17 mouse cellular contexts compared by ENCODE assay signal in the genomic region with DNA sequence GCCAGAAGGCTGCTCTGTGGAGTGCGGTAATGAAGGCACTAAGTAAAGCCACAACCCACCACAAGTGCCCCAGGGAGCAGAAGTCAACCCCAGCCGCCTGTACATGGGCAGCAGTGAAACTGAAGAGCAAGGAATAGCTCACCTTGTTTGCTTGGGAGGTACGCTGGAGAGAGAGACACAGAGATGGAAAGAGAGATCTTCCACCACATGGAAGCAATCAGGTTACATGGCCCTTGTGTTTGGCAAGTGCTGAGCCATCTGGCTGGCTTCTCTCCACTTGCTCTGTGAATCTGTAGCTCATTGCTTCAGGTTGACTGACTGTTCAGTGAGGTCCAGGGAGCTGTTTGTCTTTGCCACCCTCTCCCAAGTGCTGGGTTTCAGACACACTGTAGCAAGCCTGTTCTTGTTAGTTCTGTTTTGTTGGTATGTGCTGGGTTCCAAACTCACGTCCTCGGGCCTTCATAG. TPM values are rescaled to one million over a fixed set of nuclear protein-coding genes. Genes with fewer than 3 reads are reported as not detected.
DNase-seq lines count a peak whose midpoint lies in the region; ATAC-seq and TF ChIP-seq lines count a peak whose summit lies in the region.
"Had no signal": no experiment of that assay in that cellular context is flagged by ENCODE, and none has a peak within 500 bp of the region (broad histone marks: within the 10 kb centered on the region; RNA-seq: fewer than 3 reads in every experiment).

No protein-coding gene starts in this region.

- TF ChIP-seq CTCF in MEL (IDR thresholded peaks at IDR 0.05 in 2 of 3, conservative IDR thresholded peaks at IDR 0.05 in 1 of 3; ENCODE audit: control insufficient read depth in 1 of 3, insufficient read depth in 1 of 3, low read depth in 2 of 3, low read length in 3 of 3, poor library complexity in 1 of 3, severe bottlenecking in 1 of 3) = no peak
- TF ChIP-seq CTCF in intestine, postnatal 0 days (IDR thresholded peaks at IDR 0.05; ENCODE audit: low read depth) = no peak
- no peak for TF ChIP-seq CTCF in lung, adult 2 months (IDR thresholded peaks at IDR 0.05; ENCODE audit: insufficient read depth, low read length)

- no peak for ATAC-seq in heart, embryonic 12.5 days (ENCODE audit: insufficient number of reproducible peaks, low FRiP score)
- ATAC-seq in intestine, postnatal 0 days = no peak
- ATAC-seq: midbrain, embryonic 15.5 days; Patski had no signal

- no peak for TF ChIP-seq POLR2A in MEL (IDR thresholded peaks at IDR 0.05; ENCODE audit: control insufficient read depth in 1 of 2, insufficient read depth in 1 of 2, low read depth in 1 of 2, low read length in 2 of 2, poor library complexity in 1 of 2)
- no peak for TF ChIP-seq POLR2A in lung, adult 2 months (IDR thresholded peaks at IDR 0.05; ENCODE audit: borderline replicate concordance, extremely low read depth, low read depth, low read length)

- no peak for TF ChIP-seq EP300 in MEL (IDR thresholded peaks at IDR 0.05; ENCODE audit: low read depth in 1 of 2, low read length in 2 of 2)

- no peaks in the 10 kb centered on the region for H3K36me3 ChIP-seq in heart, embryonic 10.5 days
- H3K36me3 ChIP-seq in heart, embryonic 12.5 days = no peaks in the 10 kb centered on the region
- H3K36me3 ChIP-seq in MEL (ENCODE audit: control insufficient read depth in 1 of 2, insufficient read depth in 2 of 2, low read length in 2 of 2) = peaks cover 0 to 22% of the 10 kb centered on the region in 2 experiments; a peak in 3 of 4 replicates
- H3K36me3 ChIP-seq in intestine, postnatal 0 days (ENCODE audit: control insufficient read depth, insufficient read depth) = peaks cover 22% of the 10 kb centered on the region
- peaks cover 4% of the 10 kb centered on the region for H3K36me3 ChIP-seq in forebrain, embryonic 10.5 days (replicated peaks)
- H3K36me3 ChIP-seq: midbrain, embryonic 15.5 days; neural tube, embryonic 13.5 days had no signal

- WGBS in heart, embryonic 10.5 days = 77% methylated on average over 5 of the region's 5 CpGs
- 77% methylated on average over 5 of the region's 5 CpGs for WGBS in heart, embryonic 12.5 days
- 52% methylated on average over 5 of the region's 5 CpGs for WGBS in intestine, postnatal 0 days
- WGBS in lung, adult 2 months = 76% methylated on average over 5 of the region's 5 CpGs
- WGBS in forebrain, embryonic 10.5 days = 86% methylated on average over 5 of the region's 5 CpGs

- no peak for DNase-seq in heart, embryonic 10.5 days (ENCODE audit: low spot score)
- no peak for DNase-seq in MEL (ENCODE audit: low read depth, low spot score)
- peak; percentile 83 for DNase-seq in cerebellum, adult 9-10 months
- DNase-seq in frontal cortex, postnatal 10 days (ENCODE audit: low spot score in 2 of 2) = no peak
- DNase-seq in lung, adult 2 months = no peak
- DNase-seq in forebrain, embryonic 10.5 days (ENCODE audit: extremely low spot score, low spot score) = no peak
- DNase-seq: adrenal gland, adult 2 months; gastrocnemius, postnatal 25 days; heart, postnatal 14 days; right cerebral cortex, adult 18-20 months; thymus, postnatal 4 days had no signal

- peaks cover 84% of the 10 kb centered on the region for H3K27me3 ChIP-seq in heart, embryonic 10.5 days (ENCODE audit: insufficient read depth, poor library complexity, severe bottlenecking)
- peaks cover 63% of the 10 kb centered on the region for H3K27me3 ChIP-seq in heart, embryonic 12.5 days (replicated peaks)
- no peaks in the 10 kb centered on the region for H3K27me3 ChIP-seq in MEL (ENCODE audit: control insufficient read depth in 1 of 2, insufficient read depth in 2 of 2, low read length in 2 of 2)
- H3K27me3 ChIP-seq in intestine, postnatal 0 days (replicated peaks; ENCODE audit: control insufficient read depth, insufficient read depth, low read length) = no peaks in the 10 kb centered on the region
- H3K27me3 ChIP-seq in forebrain, embryonic 10.5 days (ENCODE audit: poor library complexity, severe bottlenecking) = peaks cover 71% of the 10 kb centered on the region
- H3K27me3 ChIP-seq: Patski had no signal

- H3K27ac ChIP-seq in heart, embryonic 10.5 days = peak overlapping the region; percentile 59
- H3K27ac ChIP-seq in heart, embryonic 12.5 days (ENCODE audit: poor library complexity, severe bottlenecking) = no peak overlapping the region
- H3K27ac ChIP-seq in MEL (ENCODE audit: control insufficient read depth, low read depth, low read length) = 0 out of 2 replicates have a peak overlapping the region, but pooled peaks have one; percentile 4
- peak overlapping the region; percentile 82 for H3K27ac ChIP-seq in intestine, postnatal 0 days (ENCODE audit: low read depth, low read length)
- no peak overlapping the region for H3K27ac ChIP-seq in forebrain, embryonic 10.5 days
- H3K27ac ChIP-seq: midbrain, embryonic 15.5 days; neural tube, embryonic 13.5 days had no signal

- peaks cover 36% of the 10 kb centered on the region for H3K4me1 ChIP-seq in heart, embryonic 10.5 days
- H3K4me1 ChIP-seq in heart, embryonic 12.5 days (replicated peaks) = peaks cover 15% of the 10 kb centered on the region
- H3K4me1 ChIP-seq in MEL (ENCODE audit: control insufficient read depth in 1 of 2, insufficient read depth in 2 of 2, low read length in 2 of 2) = peaks cover 14 to 25% of the 10 kb centered on the region in 2 experiments
- no peaks in the 10 kb centered on the region; the same call in 1 of the 2 replicates for H3K4me1 ChIP-seq in intestine, postnatal 0 days (replicated peaks; ENCODE audit: control insufficient read depth, insufficient read depth, low read length)
- peaks cover 4% of the 10 kb centered on the region for H3K4me1 ChIP-seq in lung, adult 2 months (ENCODE audit: control insufficient read depth, insufficient read depth, low read length)
- H3K4me1 ChIP-seq in forebrain, embryonic 10.5 days = peaks cover 31% of the 10 kb centered on the region

- no peak overlapping the region for H3K9ac ChIP-seq in heart, embryonic 12.5 days
- H3K9ac ChIP-seq in MEL (ENCODE audit: control insufficient read depth, low read depth, low read length, poor library complexity, severe bottlenecking) = no peak overlapping the region
- peak overlapping the region; percentile 26; the same call in 1 of the 2 replicates for H3K9ac ChIP-seq in intestine, postnatal 0 days (ENCODE audit: low read depth, low read length)
- H3K9ac ChIP-seq: midbrain, embryonic 15.5 days; neural tube, embryonic 13.5 days had no signal

- H3K79me2 ChIP-seq in MEL (ENCODE audit: control insufficient read depth, insufficient read depth, low read length, poor library complexity) = peaks cover 2% of the 10 kb centered on the region; the same call in 1 of the 2 replicates

- H3K4me3 ChIP-seq in heart, embryonic 10.5 days = no peak overlapping the region
- no peak overlapping the region for H3K4me3 ChIP-seq in heart, embryonic 12.5 days
- no peak overlapping the region for H3K4me3 ChIP-seq in MEL (ENCODE audit: control insufficient read depth in 1 of 2, insufficient read depth in 1 of 2, low read depth in 2 of 2, low read length in 2 of 2)
- H3K4me3 ChIP-seq in intestine, postnatal 0 days (ENCODE audit: low read depth, low read length) = no peak overlapping the region
- H3K4me3 ChIP-seq in lung, adult 2 months (replicated peaks; ENCODE audit: extremely low read depth, low read depth, low read length) = no peak overlapping the region
- no peak overlapping the region for H3K4me3 ChIP-seq in forebrain, embryonic 10.5 days
- H3K4me3 ChIP-seq: midbrain, embryonic 15.5 days; neural tube, embryonic 13.5 days had no signal

- H3K9me3 ChIP-seq in heart, embryonic 10.5 days = no peaks in the 10 kb centered on the region
- no peaks in the 10 kb centered on the region for H3K9me3 ChIP-seq in heart, embryonic 12.5 days (replicated peaks)
- no peaks in the 10 kb centered on the region for H3K9me3 ChIP-seq in MEL (replicated peaks; ENCODE audit: insufficient read depth, low read length)
- H3K9me3 ChIP-seq in intestine, postnatal 0 days (ENCODE audit: control insufficient read depth) = no peaks in the 10 kb centered on the region
- no peaks in the 10 kb centered on the region for H3K9me3 ChIP-seq in forebrain, embryonic 10.5 days
- H3K9me3 ChIP-seq: midbrain, embryonic 15.5 days; neural tube, embryonic 13.5 days had no signal

- no peak overlapping the region for H3K4me2 ChIP-seq in heart, embryonic 12.5 days
- H3K4me2 ChIP-seq in intestine, postnatal 0 days (replicated peaks; ENCODE audit: low read depth) = peak overlapping the region; percentile 81
- H3K4me2 ChIP-seq: midbrain, embryonic 15.5 days; neural tube, embryonic 13.5 days had no signal

- TF ChIP-seq RAD21 in MEL (IDR thresholded peaks at IDR 0.05; ENCODE audit: low read depth, low read length) = no peak

RNA-seq across cellular contexts. Expression of gene Reep6, which starts 2.8 kb away (rescaled TPM):
- polyA plus RNA-seq in heart, embryonic 10.5 days (2016; fragmentation: Nextera tagmentation; extraction: Ambion mirVana) = 7.1 and 18.3 TPM in 2 replicates
- 3.1 and 3.7 TPM in 2 replicates for polyA plus RNA-seq in heart, embryonic 12.5 days (2016; fragmentation: Nextera tagmentation; extraction: Ambion mirVana)
- 3.1 and 3.2 TPM in 2 replicates for total RNA-seq in MEL (2012; rRNA removed)
- 10 to 100 TPM in 1 of 2 experiments, not detected in 1; 27.9 TPM for polyA plus RNA-seq in MEL (2012; ENCODE audit: insufficient read depth in 1 of 2, insufficient read length in 2 of 2, low read depth in 1 of 2, low replicate concordance in 2 of 2, missing spikeins in 1 of 2)
- polyA plus RNA-seq in intestine, postnatal 0 days (2015; fragmentation: Nextera tagmentation; extraction: Ambion mirVana) = 261 and 282 TPM in 2 replicates
- polyA plus RNA-seq in lung, adult 2 months (2012; rRNA removed) = 23.7 and 26.8 TPM in 2 replicates
- 7.7 and 9.1 TPM in 2 replicates for polyA plus RNA-seq in forebrain, embryonic 10.5 days (2016; fragmentation: Nextera tagmentation; extraction: Ambion mirVana)

RNA-seq across cellular contexts. Expression of gene Pcsk4, which starts 3.3 kb away (rescaled TPM):
- polyA plus RNA-seq in heart, embryonic 10.5 days (2016; fragmentation: Nextera tagmentation; extraction: Ambion mirVana) = 1.6 and 4.0 TPM in 2 replicates
- 1.0 and 1.5 TPM in 2 replicates for polyA plus RNA-seq in heart, embryonic 12.5 days (2016; fragmentation: Nextera tagmentation; extraction: Ambion mirVana)
- total RNA-seq in MEL (2012; rRNA removed) = 6.1 and 6.5 TPM in 2 replicates
- 10 to 100 TPM in 1 of 2 experiments, not detected in 1; 23.1 TPM for polyA plus RNA-seq in MEL (2012; ENCODE audit: insufficient read depth in 1 of 2, insufficient read length in 2 of 2, low read depth in 1 of 2, low replicate concordance in 2 of 2, missing spikeins in 1 of 2)
- polyA plus RNA-seq in intestine, postnatal 0 days (2015; fragmentation: Nextera tagmentation; extraction: Ambion mirVana) = 13.1 and 18.8 TPM in 2 replicates
- polyA plus RNA-seq in lung, adult 2 months (2012; rRNA removed) = 9.8 and 10.4 TPM in 2 replicates
- polyA plus RNA-seq in forebrain, embryonic 10.5 days (2016; fragmentation: Nextera tagmentation; extraction: Ambion mirVana) = 5.7 and 6.7 TPM in 2 replicates

RNA-seq across cellular contexts. Expression of gene 2310011J03Rik, which starts 12.2 kb away (rescaled TPM):
- polyA plus RNA-seq in heart, embryonic 10.5 days (2016; fragmentation: Nextera tagmentation; extraction: Ambion mirVana) = 41.3 and 46.8 TPM in 2 replicates
- polyA plus RNA-seq in heart, embryonic 12.5 days (2016; fragmentation: Nextera tagmentation; extraction: Ambion mirVana) = 32.7 and 32.8 TPM in 2 replicates
- 68.9 and 81.5 TPM in 2 replicates for total RNA-seq in MEL (2012; rRNA removed)
- polyA plus RNA-seq in MEL (2012; ENCODE audit: insufficient read depth in 1 of 2, insufficient read length in 2 of 2, low read depth in 1 of 2, low replicate concordance in 2 of 2, missing spikeins in 1 of 2) = 10 to 100 TPM in 1 of 2 experiments, not detected in 1; 65.7 TPM
- 85.2 and 87.6 TPM in 2 replicates for polyA plus RNA-seq in intestine, postnatal 0 days (2015; fragmentation: Nextera tagmentation; extraction: Ambion mirVana)
- polyA plus RNA-seq in lung, adult 2 months (2012; rRNA removed) = 58.4 and 62.4 TPM in 2 replicates
- 56.4 and 60.2 TPM in 2 replicates for polyA plus RNA-seq in forebrain, embryonic 10.5 days (2016; fragmentation: Nextera tagmentation; extraction: Ambion mirVana)

RNA-seq across cellular contexts. Expression of gene Adamtsl5, which starts 15.7 kb away (rescaled TPM):
- polyA plus RNA-seq in heart, embryonic 10.5 days (2016; fragmentation: Nextera tagmentation; extraction: Ambion mirVana) = 1.3 and 1.9 TPM in 2 replicates
- polyA plus RNA-seq in heart, embryonic 12.5 days (2016; fragmentation: Nextera tagmentation; extraction: Ambion mirVana) = 5.3 and 6.7 TPM in 2 replicates
- 2.4 and 3.9 TPM in 2 replicates for total RNA-seq in MEL (2012; rRNA removed)
- polyA plus RNA-seq in MEL (2012; ENCODE audit: insufficient read depth in 1 of 2, insufficient read length in 2 of 2, low read depth in 1 of 2, low replicate concordance in 2 of 2, missing spikeins in 1 of 2) = 10 to 100 TPM in 1 of 2 experiments, not detected in 1; 16.5 TPM
- polyA plus RNA-seq in intestine, postnatal 0 days (2015; fragmentation: Nextera tagmentation; extraction: Ambion mirVana) = 46.7 and 50.4 TPM in 2 replicates
- polyA plus RNA-seq in lung, adult 2 months (2012; rRNA removed) = 87.6 and 89.2 TPM in 2 replicates
- 0.27 and 0.54 TPM in 2 replicates for polyA plus RNA-seq in forebrain, embryonic 10.5 days (2016; fragmentation: Nextera tagmentation; extraction: Ambion mirVana)

RNA-seq across cellular contexts. Expression of gene Plk5, which starts 23.7 kb away (rescaled TPM):
- 0.16 TPM in 1 of 2 replicates, not detected in the other for polyA plus RNA-seq in heart, embryonic 10.5 days (2016; fragmentation: Nextera tagmentation; extraction: Ambion mirVana)
- polyA plus RNA-seq in heart, embryonic 12.5 days (2016; fragmentation: Nextera tagmentation; extraction: Ambion mirVana) = not detected in 2 replicates
- total RNA-seq in MEL (2012; rRNA removed) = 0.19 TPM in 1 of 2 replicates, not detected in the other
- under 1 TPM in 1 of 2 experiments, not detected in 1; 0.19 TPM for polyA plus RNA-seq in MEL (2012; ENCODE audit: insufficient read depth in 1 of 2, insufficient read length in 2 of 2, low read depth in 1 of 2, low replicate concordance in 2 of 2, missing spikeins in 1 of 2)
- 0.09 and 0.20 TPM in 2 replicates for polyA plus RNA-seq in intestine, postnatal 0 days (2015; fragmentation: Nextera tagmentation; extraction: Ambion mirVana)
- 5.5 and 6.0 TPM in 2 replicates for polyA plus RNA-seq in lung, adult 2 months (2012; rRNA removed)
- 0.43 and 0.71 TPM in 2 replicates for polyA plus RNA-seq in forebrain, embryonic 10.5 days (2016; fragmentation: Nextera tagmentation; extraction: Ambion mirVana)
- polyA plus RNA-seq: C2C12 had no signal

Comparison
In these comparisons a context has a peak if more than half of its experiments do, and no peak if none do; other contexts are left out.
1. H3K27ac ChIP-seq: peak in heart, embryonic 10.5 days (single experiment), MEL (single experiment) and intestine, postnatal 0 days (single experiment); none in heart, embryonic 12.5 days (single experiment) and forebrain, embryonic 10.5 days (single experiment).